Mouse (Mus musculus): Measurements from ENCODE around the gene Slc27a3.

The Slc27a3 gene

GRCm38 (mm10) chr3:90392661-90393060 lies 2.9 kb upstream of the Slc27a3 start:
- intact Hi-C loops (cut with DNase I) = no loop called here

GRCm38 (mm10) chr3:90391941-90392340 lies 2.2 kb upstream of the Slc27a3 start:
- intact Hi-C loops (cut with DNase I) = no loop called here

- intact Hi-C loops (cut with DNase I) = no loop called here
These were observed 1.3 kb upstream of the Slc27a3 start for GRCm38 (mm10) chr3:90391004-90391403.

GRCm38 (mm10) chr3:90388726-90389510 lies 820 bp downstream of the Slc27a3 start:
- intact Hi-C loops (cut with DNase I) = no loop called here

- intact Hi-C loops (cut with DNase I) = no loop called here
These were observed 1.5 kb downstream of the Slc27a3 start for GRCm38 (mm10) chr3:90388192-90388591.

- intact Hi-C loops (cut with DNase I) = no loop called here
These were observed 2.3 kb downstream of the Slc27a3 start for GRCm38 (mm10) chr3:90387483-90387882.

- intact Hi-C loops (cut with DNase I) = no loop called here
These were observed 2.9 kb downstream of the Slc27a3 start for GRCm38 (mm10) chr3:90386817-90387216.

- intact Hi-C loops (cut with DNase I) = no loop called here
These were observed 4.8 kb downstream of the Slc27a3 start for GRCm38 (mm10) chr3:90384851-90385375.

GRCm38 (mm10) chr3:90383690-90384089 lies 6.0 kb downstream of the Slc27a3 start:
- intact Hi-C loops (cut with DNase I) = no loop called here

GRCm38 (mm10) chr3:90381727-90382126 lies 8.0 kb downstream of the Slc27a3 start:
- intact Hi-C loops (cut with DNase I) = no loop called here

- intact Hi-C loops (cut with DNase I) = no loop called here
These were observed 11.2 kb downstream of the Slc27a3 start for GRCm38 (mm10) chr3:90378496-90378895.

GRCm38 (mm10) chr3:90376247-90376585 lies 13.5 kb downstream of the Slc27a3 start:
- intact Hi-C loops (cut with DNase I) = no loop called here

- intact Hi-C loops (cut with DNase I) = no loop called here
These were observed 14.0 kb downstream of the Slc27a3 start for GRCm38 (mm10) chr3:90375562-90376246.

- intact Hi-C loops (cut with DNase I) = loop anchor here (5.0 kb wide), 2 partner anchors 82 to 152 kb away; partner anchors contain the start of gene Gatad2b
These were observed 15.4 kb downstream of the Slc27a3 start for GRCm38 (mm10) chr3:90374368-90374767.

GRCm38 (mm10) chr3:90373432-90374028 lies 16.2 kb downstream of the Slc27a3 start:
- intact Hi-C loops (cut with DNase I) = loop anchor here (2.0 to 5.0 kb wide), 3 partner anchors 81 to 151 kb away; partner anchors contain the start of genes Dennd4b and Gatad2b

- intact Hi-C loops (cut with DNase I) = loop anchor here (2.0 to 5.0 kb wide), 3 partner anchors 81 to 151 kb away; partner anchors contain the start of genes Dennd4b and Gatad2b
These were observed 16.9 kb downstream of the Slc27a3 start for GRCm38 (mm10) chr3:90372817-90373216.

- intact Hi-C loops (cut with DNase I) = loop anchor here (2.0 to 5.0 kb wide), 3 partner anchors 80 to 150 kb away; partner anchors contain the start of genes Dennd4b and Gatad2b
These were observed 17.9 kb downstream of the Slc27a3 start for GRCm38 (mm10) chr3:90371857-90372256.

- intact Hi-C loops (cut with DNase I) = no loop called here
These were observed 20.7 kb downstream of the Slc27a3 start for GRCm38 (mm10) chr3:90369041-90369440.

- intact Hi-C loops (cut with DNase I) = no loop called here
These were observed 22.6 kb downstream of the Slc27a3 start for GRCm38 (mm10) chr3:90367001-90367632.

- intact Hi-C loops (cut with DNase I) = loop anchor here (5.0 kb wide), 1 partner anchor 90 kb away; no protein-coding TSS in a partner anchor
These were observed 27.4 kb downstream of the Slc27a3 start for GRCm38 (mm10) chr3:90362346-90362745.

- intact Hi-C loops (cut with DNase I) = loop anchor here (5.0 kb wide), 1 partner anchor 89 kb away; no protein-coding TSS in a partner anchor
These were observed 28.3 kb downstream of the Slc27a3 start for GRCm38 (mm10) chr3:90361476-90361875.
